Mouse (Mus musculus): ENCODE results near the gene Gm49027.
"Not testable (repeated sequence)": the region's sequence is repeated elsewhere in the genome, so short reads cannot be mapped to it uniquely, and the experiment has no call there.

The Gm49027 gene

GRCm38 (mm10) chr5:123525281-123525680 is at the start of gene Gm49027:
TSS of gene Gm49027 (minus strand) at chr5:123525488.
- DNase-seq = no peak

- no peak for DNase-seq
Measured at GRCm38 (mm10) chr5:123573362-123573761, 48.1 kb upstream of the Gm49027 start.

GRCm38 (mm10) chr5:123572357-123573186 is 47.3 kb upstream of the Gm49027 start, which contains the start of gene Vps33a:
TSS of gene Vps33a (minus strand) at chr5:123573038.
- peak; percentile 97 to 98 for DNase-seq

- DNase-seq = no peak
Measured at GRCm38 (mm10) chr5:123561128-123561527, 35.8 kb upstream of the Gm49027 start.

- DNase-seq = no peak
Measured at GRCm38 (mm10) chr5:123559588-123559987, 34.3 kb upstream of the Gm49027 start.

GRCm38 (mm10) chr5:123556451-123556850 is 31.2 kb upstream of the Gm49027 start:
- DNase-seq = no peak

- no peak for DNase-seq
Measured at GRCm38 (mm10) chr5:123555693-123556092, 30.4 kb upstream of the Gm49027 start.

- DNase-seq = no peak
Measured at GRCm38 (mm10) chr5:123533801-123534200, 8.5 kb upstream of the Gm49027 start.

GRCm38 (mm10) chr5:123530056-123530455 is 4.8 kb upstream of the Gm49027 start:
- DNase-seq = no peak

- no peak for DNase-seq
Measured at GRCm38 (mm10) chr5:123528641-123529040, 3.4 kb upstream of the Gm49027 start.

- DNase-seq = no peak
Measured at GRCm38 (mm10) chr5:123525916-123526495, 718 bp upstream of the Gm49027 start.

- no peak for DNase-seq
Measured at GRCm38 (mm10) chr5:123524393-123524750, 916 bp downstream of the Gm49027 start.

GRCm38 (mm10) chr5:123523692-123524392 is 1.4 kb downstream of the Gm49027 start, which contains the start of gene Diablo:
TSS of gene Diablo (minus strand) at chr5:123524176.
- DNase-seq = peak; percentile 99

GRCm38 (mm10) chr5:123522166-123522565 is 3.1 kb downstream of the Gm49027 start:
- no peak for DNase-seq

GRCm38 (mm10) chr5:123521621-123522020 is 3.7 kb downstream of the Gm49027 start:
- DNase-seq = no peak

GRCm38 (mm10) chr5:123520666-123521065 is 4.6 kb downstream of the Gm49027 start:
- DNase-seq = no peak

GRCm38 (mm10) chr5:123514871-123515270 is 10.4 kb downstream of the Gm49027 start:
- no peak for DNase-seq

- DNase-seq = no peak
Measured at GRCm38 (mm10) chr5:123512102-123512501, 13.2 kb downstream of the Gm49027 start.

GRCm38 (mm10) chr5:123511426-123511825 is 13.9 kb downstream of the Gm49027 start:
- DNase-seq = not testable (repeated sequence)

- no peak for DNase-seq
Measured at GRCm38 (mm10) chr5:123510160-123510559, 15.1 kb downstream of the Gm49027 start, which contains the start of gene B3gnt4. TSS of gene B3gnt4 (plus strand) at chr5:123510460.

GRCm38 (mm10) chr5:123508921-123509320 is 16.4 kb downstream of the Gm49027 start:
- no peak for DNase-seq

- DNase-seq = peak; percentile 83 to 88
Measured at GRCm38 (mm10) chr5:123507936-123508723, 17.2 kb downstream of the Gm49027 start.

- no peak for DNase-seq
Measured at GRCm38 (mm10) chr5:123501973-123502372, 23.3 kb downstream of the Gm49027 start.

Data from thymus, postnatal 36 days (tissue).